Mouse (Mus musculus) cerebellum, adult 2 months (tissue): Measurements from ENCODE around the gene Mpv17l. TPM values are rescaled to one million over a fixed set of nuclear protein-coding genes. Genes with fewer than 3 reads are reported as not detected.

Experiments used
- DNase-seq, 2 experiments: peaks; one replicate each; pipeline ENCODE4 v3.0.0; 2021
- H3K27ac ChIP-seq: fragments of 200-500 bp; 2 replicates; pipeline ENCODE4 v1.5.1; 2012; ENCODE audit warnings: low read length, control low read depth, inconsistent platforms; ENCODE audit not compliant: insufficient read depth
- H3K27me3 ChIP-seq: fragments of 200-500 bp; 2 replicates; pipeline ENCODE4 v1.6.1; 2012; ENCODE audit warnings: inconsistent platforms, mild to moderate bottlenecking, low read length, moderate library complexity; ENCODE audit not compliant: control insufficient read depth, insufficient read depth
- H3K4me1 ChIP-seq: fragments of 200-500 bp; 2 replicates; pipeline ENCODE4 v1.6.1; 2011; ENCODE audit warnings: low read length; ENCODE audit not compliant: control insufficient read depth, insufficient read depth
- H3K4me3 ChIP-seq: fragments of 200-500 bp; replicated peaks from 2 replicates; pipeline ENCODE3; 2011; ENCODE audit warnings: mild to moderate bottlenecking, low read depth, low read length, control low read depth; ENCODE audit not compliant: insufficient read depth
- CTCF ChIP-seq: fragments of 200-500 bp; IDR thresholded peaks from 2 replicates; pipeline ENCODE4 v1.5.1; 2011; ENCODE audit warnings: low read depth, mild to moderate bottlenecking, control low read depth, low read length, moderate library complexity, borderline replicate concordance; ENCODE audit not compliant: insufficient read depth
- POLR2A ChIP-seq: fragments of 200-500 bp; IDR thresholded peaks from 2 replicates; pipeline ENCODE4 v1.6.1; 2011; ENCODE audit warnings: low read length, control low read depth, borderline replicate concordance; ENCODE audit not compliant: insufficient read depth
- WGBS: fragments of 180-500 bp; shearing (Covaris S2); methylation state at CpG from one replicate; pipeline ENCODE4 v1.1.7; 2018; 5-methylcytosine and 5-hydroxymethylcytosine counted together
- polyA plus RNA-seq: library from polyadenylated mRNA; depleted of rRNA; stranded (reverse); fragments of >200 nt; gene quantifications from 2 replicates; pipeline ENCODE4 v1.2.3, GENCODE M21; 2012

The Mpv17l gene
- polyA plus RNA-seq, 1 experiment, result 30.7 TPM

DNA sequence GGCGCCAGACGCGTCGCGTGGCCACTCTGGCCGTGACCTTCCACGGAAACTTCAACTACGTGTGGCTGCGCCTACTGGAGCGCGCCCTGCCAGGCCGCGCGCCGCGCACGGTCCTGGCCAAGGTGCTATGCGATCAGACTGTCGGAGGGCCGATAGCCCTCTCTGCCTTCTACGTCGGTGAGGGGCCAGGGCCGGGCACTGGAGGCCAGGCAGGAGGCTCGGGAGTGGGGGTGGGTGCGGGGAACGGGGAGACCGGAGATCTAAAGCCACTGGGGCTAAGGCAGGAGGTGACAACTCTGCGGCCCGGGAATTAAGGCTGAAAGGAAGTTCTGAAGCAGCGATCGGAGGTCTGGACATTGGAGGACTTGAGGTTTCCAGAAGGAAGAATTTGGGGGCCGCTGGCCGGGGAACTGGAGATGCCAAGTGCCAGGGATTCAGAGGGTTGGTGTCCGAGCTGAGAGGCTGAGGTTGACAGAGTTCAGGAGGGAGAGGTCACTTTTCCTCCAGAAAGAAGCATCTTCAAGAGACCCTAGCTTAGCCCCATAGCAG, 38.0 kb downstream of the Mpv17l start:
- no peak for TF ChIP-seq POLR2A
- no peak for TF ChIP-seq CTCF
- DNase-seq, result no peak
- Histone ChIP-seq H3K27ac (peak overlapping the region; percentile 65), H3K4me1 (peaks cover 7% of the 10 kb centered on the region; the same call in 1 of the 2 replicates), H3K27me3 (no peaks in the 10 kb centered on the region), H3K4me3 (peak overlapping the region; percentile 61)
- 1% methylated on average over 34 of the region's 34 CpGs for WGBS

GRCm38 (mm10) chr16:13944178-13944577, 41.2 kb downstream of the Mpv17l start:
- DNase-seq, result no peak
- no peak overlapping the region for H3K27ac ChIP-seq
- H3K4me3 ChIP-seq, result no peak overlapping the region
- no peaks in the 10 kb centered on the region for H3K27me3 ChIP-seq
- TF ChIP-seq POLR2A, result no peak
- TF ChIP-seq CTCF, result no peak
- H3K4me1 ChIP-seq, result peaks cover 7% of the 10 kb centered on the region; the same call in 1 of the 2 replicates
- 66% methylated on average over 4 of the region's 4 CpGs for WGBS

DNA sequence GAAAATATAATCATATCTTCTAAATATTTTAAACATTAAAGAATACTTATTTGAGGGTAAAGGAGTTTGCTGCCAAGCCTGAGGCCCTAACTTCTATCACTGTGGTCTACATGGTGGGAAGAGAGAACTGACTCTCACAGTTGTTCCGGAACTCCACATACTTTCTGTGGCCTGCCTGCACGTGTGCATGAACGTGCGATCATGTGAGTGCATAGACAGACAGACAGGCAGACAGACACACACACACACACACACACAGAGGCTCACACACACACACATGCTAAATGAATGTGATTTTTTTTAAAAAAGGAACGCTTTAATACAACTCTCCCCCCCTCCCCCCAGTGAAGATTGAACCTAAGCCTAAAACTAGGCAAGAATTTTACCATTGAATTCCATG, 41.8 kb downstream of the Mpv17l start:
- H3K27ac ChIP-seq, result no peak overlapping the region
- 81% methylated on average over 5 of the region's 5 CpGs for WGBS
- H3K4me1 ChIP-seq, result peaks cover 7% of the 10 kb centered on the region; the same call in 1 of the 2 replicates
- TF ChIP-seq CTCF, result no peak
- TF ChIP-seq POLR2A, result no peak
- DNase-seq, result no peak
- no peaks in the 10 kb centered on the region for H3K27me3 ChIP-seq
- H3K4me3 ChIP-seq, result no peak overlapping the region

DNA sequence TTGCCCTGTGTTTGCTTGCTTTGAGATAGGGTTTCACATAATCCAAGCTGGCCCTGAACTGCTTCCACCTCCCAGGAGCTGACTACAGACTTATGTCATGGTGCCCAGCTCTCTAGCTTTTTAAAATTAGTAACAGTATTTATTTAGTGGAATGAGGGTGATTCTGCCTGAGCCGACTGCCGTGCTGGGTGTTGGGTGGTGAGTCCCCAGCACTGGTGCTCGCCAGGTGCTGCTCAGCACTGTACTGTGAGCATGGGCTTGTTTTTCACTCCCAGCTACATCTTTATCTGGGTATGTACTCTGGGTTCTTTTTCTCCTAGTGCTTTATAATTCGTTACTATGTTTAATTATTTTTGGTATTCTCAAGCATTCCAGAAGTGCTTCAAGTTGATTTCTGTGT, 42.2 kb downstream of the Mpv17l start:
- DNase-seq, result no peak
- Histone ChIP-seq H3K4me1 (peaks cover 7% of the 10 kb centered on the region; the same call in 1 of the 2 replicates), H3K27ac (no peak overlapping the region), H3K4me3 (no peak overlapping the region), H3K27me3 (no peaks in the 10 kb centered on the region)
- 82% methylated on average over 4 of the region's 4 CpGs for whole genome bisulfite sequencing
- TF ChIP-seq POLR2A (no peak), CTCF (no peak)

DNA sequence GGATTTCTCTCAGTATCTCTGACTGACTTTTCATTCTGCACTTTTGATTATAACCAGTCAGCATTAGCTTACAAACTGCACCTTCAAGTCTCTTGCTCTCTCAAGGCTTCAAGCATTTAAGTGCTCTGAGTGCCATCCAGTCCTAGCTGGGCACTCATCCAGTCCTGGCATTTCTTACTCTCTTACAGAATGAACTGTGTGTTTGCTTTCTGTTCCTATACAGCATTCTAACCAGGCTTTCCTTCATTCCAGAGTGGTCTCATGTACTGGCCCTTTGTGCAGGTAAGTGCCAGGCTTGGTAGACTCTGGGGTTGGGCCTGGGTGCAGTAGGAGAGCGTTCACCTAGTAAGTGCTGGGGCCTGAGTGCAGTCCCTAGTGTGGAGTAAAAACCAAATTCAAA, 43.3 kb downstream of the Mpv17l start:
- TF ChIP-seq CTCF (no peak), POLR2A (no peak)
- Histone ChIP-seq H3K4me1 (peaks cover 7% of the 10 kb centered on the region; the same call in 1 of the 2 replicates), H3K27ac (no peak overlapping the region), H3K4me3 (no peak overlapping the region), H3K27me3 (no peaks in the 10 kb centered on the region)
- WGBS, result 97% methylated on average over 1 of the region's 1 CpGs
- no peak for DNase-seq

DNA sequence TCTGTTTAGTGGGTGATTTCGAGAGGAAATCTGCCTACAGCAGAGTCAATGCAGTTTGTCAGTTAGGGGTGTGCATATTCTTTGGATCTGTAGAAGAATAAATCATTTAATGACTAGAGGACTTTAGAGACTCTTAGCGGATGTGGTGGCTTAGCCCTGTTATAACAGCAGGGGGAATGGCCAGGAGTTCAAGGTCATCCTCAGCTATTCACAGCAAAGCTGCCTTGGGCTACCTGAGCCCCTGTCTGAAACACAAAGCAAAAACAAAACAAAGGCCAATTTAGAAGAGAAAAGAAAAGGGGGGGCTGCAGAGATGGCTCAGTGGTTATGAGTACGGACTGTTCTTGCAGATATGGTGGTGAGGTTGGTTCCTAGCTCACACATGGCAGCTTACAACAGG, 48.3 kb downstream of the Mpv17l start:
- H3K27ac ChIP-seq, result no peak overlapping the region
- no peak for DNase-seq
- H3K4me3 ChIP-seq, result no peak overlapping the region
- H3K27me3 ChIP-seq, result no peaks in the 10 kb centered on the region
- TF ChIP-seq POLR2A, result no peak
- TF ChIP-seq CTCF, result no peak
- WGBS, result 72% methylated on average over 3 of the region's 3 CpGs
- H3K4me1 ChIP-seq, result no peaks in the 10 kb centered on the region

DNA sequence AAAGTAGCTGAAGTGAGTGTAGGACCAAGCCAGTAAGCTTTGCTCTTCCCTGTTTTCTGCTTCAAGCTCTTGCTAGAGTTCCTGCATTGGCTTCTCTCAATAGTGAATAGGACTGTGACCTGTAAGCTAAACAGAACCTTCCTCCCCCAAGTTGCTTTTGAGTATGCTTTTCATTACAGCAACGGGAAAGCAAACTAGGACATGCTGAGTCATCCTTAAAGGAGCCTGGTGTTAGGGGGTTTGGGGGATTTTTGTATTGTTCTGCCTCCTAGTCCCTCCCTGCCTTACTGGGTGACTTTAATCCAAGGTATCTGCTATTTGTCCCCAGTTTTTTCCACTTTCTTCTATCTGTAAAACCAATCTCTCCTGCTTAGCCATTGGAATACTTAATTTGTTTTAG, 59.1 kb downstream of the Mpv17l start:
- WGBS, result 23% methylated on average over 1 of the region's 1 CpGs
- H3K27me3 ChIP-seq, result no peaks in the 10 kb centered on the region
- no peak for TF ChIP-seq POLR2A
- no peak for TF ChIP-seq CTCF
- H3K4me1 ChIP-seq, result no peaks in the 10 kb centered on the region
- no peak overlapping the region for H3K27ac ChIP-seq
- H3K4me3 ChIP-seq, result no peak overlapping the region
- no peak for DNase-seq

DNA sequence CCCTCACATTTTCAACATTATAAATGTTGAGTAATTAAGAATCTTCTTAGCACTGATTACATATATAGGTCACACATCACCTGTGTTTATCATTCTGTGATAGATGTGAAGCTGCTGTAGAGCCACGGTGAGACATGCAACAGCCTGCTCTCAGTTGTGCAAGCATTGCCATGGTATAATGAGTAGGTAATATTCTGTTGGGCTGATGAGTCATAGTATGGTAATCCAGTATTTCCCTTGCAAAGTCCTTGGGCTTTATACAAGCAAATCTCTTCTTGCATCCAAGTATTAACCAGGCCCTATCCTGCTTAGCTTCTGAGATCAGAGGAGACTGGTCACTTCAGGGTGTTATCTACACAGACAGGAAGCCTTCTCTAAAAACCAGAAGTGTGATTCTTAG, 66.1 kb downstream of the Mpv17l start:
- H3K4me3 ChIP-seq, result no peak overlapping the region
- 100% methylated on average over 1 of the region's 1 CpGs for WGBS
- TF ChIP-seq POLR2A (no peak), CTCF (no peak)
- H3K27ac ChIP-seq, result no peak overlapping the region
- H3K27me3 ChIP-seq, result no peaks in the 10 kb centered on the region
- H3K4me1 ChIP-seq, result no peaks in the 10 kb centered on the region
- no peak for DNase-seq
